Mouse (Mus musculus) myocyte (in vitro differentiated cells): ENCODE measurements around the gene Poc5. TPM values are rescaled to one million over a fixed set of nuclear protein-coding genes. Genes with fewer than 3 reads are reported as not detected.

Experiments used
- H3K27me3 ChIP-seq: one replicate; pipeline ENCODE4 v1.6.1; 2011; ENCODE audit not compliant: control insufficient read depth, insufficient read depth, insufficient read length
- H3K36me3 ChIP-seq: one replicate; pipeline ENCODE4 v1.6.1; 2011; ENCODE audit not compliant: control insufficient read depth, insufficient read depth
- H3K4me2 ChIP-seq: one replicate; pipeline ENCODE4 v1.6.1; 2011; ENCODE audit warnings: low read depth, control low read depth
- H3K4me3 ChIP-seq: one replicate; pipeline ENCODE4 v1.5.1; 2011; ENCODE audit warnings: mild to moderate bottlenecking, control low read depth, moderate library complexity
- H3K79me2 ChIP-seq: one replicate; pipeline ENCODE4 v1.6.1; 2011; ENCODE audit not compliant: control insufficient read depth, insufficient read depth
- H3ac ChIP-seq: one replicate; pipeline ENCODE4 v1.6.1; 2011; ENCODE audit not compliant: control insufficient read depth, insufficient read length
- CEBPB ChIP-seq: IDR thresholded peaks from 2 replicates; pipeline ENCODE4 v1.6.1; 2011; ENCODE audit warnings: mild to moderate bottlenecking, moderate library complexity; ENCODE audit not compliant: poor library complexity, insufficient read depth, severe bottlenecking
- E2F4 ChIP-seq: IDR thresholded peaks from one replicate; pipeline ENCODE4 v1.6.1; 2011; ENCODE audit warnings: mild to moderate bottlenecking, control low read depth, moderate library complexity; ENCODE audit not compliant: insufficient read depth
- MAX ChIP-seq: IDR thresholded peaks from one replicate; pipeline ENCODE4 v1.6.1; 2011; ENCODE audit warnings: low read depth, mild to moderate bottlenecking, control low read depth
- MYOD1 ChIP-seq, 3 experiments: IDR thresholded peaks; one replicate each; pipeline ENCODE4 v1.6.1; 2011; ENCODE audit warnings: control low read depth in 2 of 3, low read depth in 2 of 3, mild to moderate bottlenecking in 2 of 3, moderate library complexity in 1 of 3; ENCODE audit not compliant: insufficient read length in 2 of 3, control insufficient read depth in 1 of 3
- MYOG ChIP-seq, 3 experiments: IDR thresholded peaks; one replicate each; pipeline ENCODE4 v1.6.1; 2011; ENCODE audit warnings: control low read depth in 2 of 3, low read depth in 2 of 3, mild to moderate bottlenecking in 2 of 3; ENCODE audit not compliant: insufficient read length in 2 of 3, control insufficient read depth in 1 of 3, insufficient read depth in 1 of 3
- POLR2A ChIP-seq: IDR thresholded peaks from one replicate; pipeline ENCODE4 v1.6.1; 2011; ENCODE audit warnings: low read depth, mild to moderate bottlenecking, control low read depth, moderate library complexity; ENCODE audit not compliant: insufficient read length
- POLR2AphosphoS2 ChIP-seq: IDR thresholded peaks from one replicate; pipeline ENCODE4 v1.6.1; 2011; ENCODE audit warnings: low read depth, control low read depth; ENCODE audit not compliant: insufficient read length
- REST ChIP-seq: IDR thresholded peaks from one replicate; pipeline ENCODE4 v1.6.1; 2011; ENCODE audit warnings: mild to moderate bottlenecking, control low read depth, moderate library complexity; ENCODE audit not compliant: insufficient read depth, insufficient read length
- SRF ChIP-seq: IDR thresholded peaks from one replicate; pipeline ENCODE4 v1.6.1; 2011; ENCODE audit warnings: low read depth; ENCODE audit not compliant: control insufficient read depth, insufficient read length
- TCF12 ChIP-seq: IDR thresholded peaks from one replicate; pipeline ENCODE4 v1.6.1; 2011; ENCODE audit warnings: mild to moderate bottlenecking, control low read depth; ENCODE audit not compliant: poor library complexity, insufficient read depth, severe bottlenecking
- TCF3 ChIP-seq: IDR thresholded peaks from one replicate; pipeline ENCODE4 v1.6.1; 2011; ENCODE audit warnings: low read depth, control low read depth; ENCODE audit not compliant: insufficient read length
- USF1 ChIP-seq: IDR thresholded peaks from one replicate; pipeline ENCODE4 v1.6.1; 2011; ENCODE audit warnings: low read depth, mild to moderate bottlenecking, control low read depth, moderate library complexity
- polyA plus RNA-seq: library from polyadenylated mRNA; unstranded; fragments of >200 nt; fragmentation: generic; extraction: Trizol; gene quantifications from one replicate; pipeline ENCODE4 v1.2.1, GENCODE M21; 2012; ENCODE audit warnings: missing spikeins

Gene Poc5
- polyA plus RNA-seq, 1 experiment: 6.1 TPM

GRCm38 (mm10) chr13:96440436-96440835, 52.3 kb downstream of the Poc5 start:
- Histone ChIP-seq H3ac (no peak overlapping the region), H3K4me2 (no peak overlapping the region), H3K27me3 (no peaks in the 10 kb centered on the region), H3K36me3 (no peaks in the 10 kb centered on the region), H3K4me3 (no peak overlapping the region), H3K79me2 (no peaks in the 10 kb centered on the region)
- no peak for TF ChIP-seq CEBPB
- no peak for TF ChIP-seq E2F4
- TF ChIP-seq SRF: no peak
- no peak for TF ChIP-seq POLR2AphosphoS2
- no peak for TF ChIP-seq MAX
- TF ChIP-seq REST: no peak
- no peak for TF ChIP-seq TCF3
- no peak for TF ChIP-seq POLR2A
- no peak for TF ChIP-seq MYOG (IDR thresholded peaks at IDR 0.05; ENCODE audit: control insufficient read depth in 1 of 3, insufficient read depth in 1 of 3, insufficient read length in 2 of 3, low read depth in 2 of 3)
- no peak for TF ChIP-seq USF1
- no peak for TF ChIP-seq MYOD1 (IDR thresholded peaks at IDR 0.05; ENCODE audit: control insufficient read depth in 1 of 3, insufficient read length in 2 of 3, low read depth in 2 of 3)
- TF ChIP-seq TCF12: no peak

GRCm38 (mm10) chr13:96450205-96450856, 62.2 kb downstream of the Poc5 start:
- Histone ChIP-seq H3K79me2 (no peaks in the 10 kb centered on the region), H3K4me2 (no peak overlapping the region), H3ac (no peak overlapping the region), H3K27me3 (no peaks in the 10 kb centered on the region), H3K4me3 (no peak overlapping the region), H3K36me3 (no peaks in the 10 kb centered on the region)
- TF ChIP-seq TCF12 (no peak), E2F4 (no peak), REST (no peak), TCF3 (no peak), MYOG (IDR thresholded peaks at IDR 0.05; ENCODE audit: control insufficient read depth in 1 of 3, insufficient read depth in 1 of 3, insufficient read length in 2 of 3, low read depth in 2 of 3) (no peak), POLR2A (no peak), POLR2AphosphoS2 (no peak), USF1 (no peak)

DNA sequence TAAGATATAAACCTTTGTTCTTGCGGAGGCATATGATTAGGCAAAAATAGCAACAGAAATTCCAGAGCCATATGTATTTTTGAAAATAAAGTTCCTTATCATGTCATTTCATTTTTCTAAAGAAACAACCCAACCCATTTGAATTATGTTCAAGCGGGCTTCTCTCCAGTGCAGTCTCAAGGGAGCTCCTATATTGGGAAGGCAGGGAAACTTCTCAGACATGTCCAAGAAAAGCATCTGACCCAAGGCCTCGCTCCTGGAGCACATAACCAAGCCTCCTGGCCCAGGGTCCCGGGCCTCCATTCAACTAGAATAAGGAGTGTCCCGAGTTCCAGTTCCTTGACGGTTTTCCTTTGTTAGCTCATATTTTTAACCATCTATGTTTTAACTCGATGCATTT, 62.8 kb downstream of the Poc5 start:
- H3K27me3 ChIP-seq: no peaks in the 10 kb centered on the region
- H3K79me2 ChIP-seq: no peaks in the 10 kb centered on the region
- H3ac ChIP-seq: no peak overlapping the region
- H3K4me2 ChIP-seq: no peak overlapping the region
- no peaks in the 10 kb centered on the region for H3K36me3 ChIP-seq
- H3K4me3 ChIP-seq: no peak overlapping the region
- no peak for TF ChIP-seq POLR2A
- no peak for TF ChIP-seq MAX
- TF ChIP-seq CEBPB: no peak
- TF ChIP-seq SRF: no peak
- no peak for TF ChIP-seq TCF3
- no peak for TF ChIP-seq TCF12
- no peak for TF ChIP-seq REST
- TF ChIP-seq USF1: no peak

DNA sequence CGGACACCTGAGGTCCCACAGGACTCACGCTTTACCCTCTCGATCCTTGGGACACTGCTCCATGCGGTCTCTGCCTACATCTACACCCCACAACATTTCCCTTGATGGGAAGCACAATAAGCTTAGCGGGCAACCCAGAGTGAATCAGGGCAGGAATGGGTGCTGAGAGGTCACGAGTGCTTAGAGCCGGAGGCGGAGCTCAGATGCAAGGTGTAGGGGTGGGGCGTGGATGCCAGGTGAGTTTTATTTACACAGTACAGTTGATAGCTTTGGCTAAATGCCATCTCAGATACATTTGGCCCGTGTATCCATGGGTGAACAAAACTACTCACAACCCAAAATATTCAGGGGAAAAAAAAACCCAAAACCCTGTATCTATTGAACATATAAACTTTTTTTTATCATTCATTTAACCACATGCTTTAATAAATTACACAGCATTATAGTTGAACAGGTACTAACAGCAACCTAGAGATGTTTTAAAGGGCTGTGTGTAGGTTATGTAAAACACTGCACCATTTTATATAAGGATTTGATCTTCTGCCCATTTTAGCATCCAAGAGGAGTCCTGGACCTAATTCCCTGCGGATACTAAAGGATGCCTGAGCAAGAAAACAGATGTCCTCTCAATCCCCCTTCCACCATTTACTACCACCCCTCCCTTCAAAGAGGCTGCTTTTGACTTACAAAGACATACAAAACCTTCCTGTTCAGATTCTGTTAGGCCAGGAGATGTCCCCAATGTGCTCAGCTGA, 63.5 kb downstream of the Poc5 start:
- no peak overlapping the region for H3ac ChIP-seq
- H3K27me3 ChIP-seq: no peaks in the 10 kb centered on the region
- no peak overlapping the region for H3K4me2 ChIP-seq
- no peak overlapping the region for H3K4me3 ChIP-seq
- no peaks in the 10 kb centered on the region for H3K79me2 ChIP-seq
- TF ChIP-seq MYOG (IDR thresholded peaks at IDR 0.05; ENCODE audit: control insufficient read depth in 1 of 3, insufficient read depth in 1 of 3, insufficient read length in 2 of 3, low read depth in 2 of 3) (no peak), POLR2AphosphoS2 (no peak)
- no peaks in the 10 kb centered on the region for H3K36me3 ChIP-seq

- H3K4me3 ChIP-seq: no peak overlapping the region
- no peak overlapping the region for H3ac ChIP-seq
- no peaks in the 10 kb centered on the region for H3K36me3 ChIP-seq
- no peaks in the 10 kb centered on the region for H3K79me2 ChIP-seq
- no peak overlapping the region for H3K4me2 ChIP-seq
- H3K27me3 ChIP-seq: no peaks in the 10 kb centered on the region
- TF ChIP-seq POLR2AphosphoS2: no peak
- no peak for TF ChIP-seq E2F4
- no peak for TF ChIP-seq TCF12
- TF ChIP-seq SRF: no peak
- TF ChIP-seq MYOG (IDR thresholded peaks at IDR 0.05; ENCODE audit: control insufficient read depth in 1 of 3, insufficient read depth in 1 of 3, insufficient read length in 2 of 3, low read depth in 2 of 3): no peak
- no peak for TF ChIP-seq MYOD1 (IDR thresholded peaks at IDR 0.05; ENCODE audit: control insufficient read depth in 1 of 3, insufficient read length in 2 of 3, low read depth in 2 of 3)
- no peak for TF ChIP-seq CEBPB
- TF ChIP-seq REST: no peak
Measured at GRCm38 (mm10) chr13:96452621-96453020, 64.5 kb downstream of the Poc5 start.
